Mouse (Mus musculus): ENCODE data around the gene Upp1.

Upp1 gene

DNA sequence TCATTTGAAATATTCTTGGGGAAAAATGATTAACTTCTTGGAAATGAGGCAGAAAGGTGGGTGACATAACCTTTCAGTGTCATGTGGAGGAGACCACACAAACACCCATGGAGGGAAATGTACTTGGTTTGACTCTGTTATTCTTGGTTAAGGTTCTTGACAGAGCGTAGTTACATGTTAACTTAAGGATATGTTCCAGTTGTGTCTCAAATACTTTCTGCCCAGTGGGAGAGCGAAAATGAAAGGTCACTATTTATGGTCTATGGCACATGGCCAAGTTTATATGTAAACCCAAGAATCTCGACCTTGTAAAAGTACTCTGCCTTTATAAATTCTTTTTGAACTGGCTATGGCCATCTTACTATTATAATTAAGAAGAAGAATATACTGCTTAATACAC is 42.0 kb downstream of the Upp1 start:
- DNase-seq (ENCODE audit: low spot score in 2 of 2): peak in 1 of 2 experiments; percentile 3

DNA sequence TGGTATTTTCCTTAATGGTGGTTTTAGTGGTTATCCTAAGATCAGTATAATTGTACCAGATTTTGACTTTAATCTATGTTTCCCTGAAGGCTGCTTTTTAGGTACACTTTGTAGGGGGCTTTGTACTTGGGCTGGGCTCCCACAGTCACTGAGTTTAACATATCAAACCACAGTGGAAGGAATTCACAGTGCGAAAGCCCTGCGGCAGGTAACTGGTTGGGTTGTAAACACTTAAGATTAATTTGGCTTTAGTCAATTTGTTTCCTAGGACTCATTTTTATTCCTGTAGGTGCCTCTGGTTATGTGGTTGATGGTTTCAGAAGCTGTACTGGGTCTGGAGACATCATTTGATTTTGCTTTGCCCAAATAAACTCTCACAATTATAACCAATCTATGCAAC is 49.4 kb downstream of the Upp1 start:
- no peak for DNase-seq (ENCODE audit: low spot score in 2 of 2)

DNA sequence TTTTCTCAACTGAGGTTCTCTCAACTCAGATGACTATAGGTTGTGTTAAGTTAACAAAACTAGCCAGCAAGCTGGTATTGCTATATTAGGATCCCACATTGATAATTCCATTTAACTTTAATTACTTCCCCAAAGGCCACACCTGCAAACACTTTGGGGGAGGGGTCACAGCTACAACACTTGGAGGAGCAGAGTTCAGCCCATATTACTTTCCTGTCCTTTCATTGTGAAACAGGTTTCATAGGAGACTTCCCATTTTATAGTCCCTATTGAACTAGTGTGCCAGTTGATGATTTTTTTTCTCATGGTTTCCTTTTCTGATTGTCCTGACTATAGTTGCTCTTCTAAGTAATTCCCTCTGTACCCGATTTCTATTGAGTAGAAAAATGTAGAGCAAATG is 63.6 kb downstream of the Upp1 start:
- DNase-seq (ENCODE audit: low spot score in 2 of 2): no peak

Data from spleen, postnatal 4 days (tissue).